Mouse (Mus musculus) hindbrain, embryonic 12.5 days (tissue): ENCODE results near the gene Aqp9. TPM values are rescaled to one million over a fixed set of nuclear protein-coding genes. Genes with fewer than 3 reads are reported as not detected.

ENCODE experiments used
- ATAC-seq: fragments of 200-750 bp; cut with Nextera tagmentation; 2 replicates; pipeline ENCODE4 v1.8.0; 2017; ENCODE audit warnings: moderate TSS enrichment; ENCODE audit not compliant: low FRiP score
- H3K27ac ChIP-seq: fragments of 300-500 bp; sonication (generic); 2 replicates; pipeline ENCODE4 v1.5.1; 2016; ENCODE audit warnings: mild to moderate bottlenecking
- H3K27me3 ChIP-seq: fragments of 300-500 bp; sonication (generic); 2 replicates; pipeline ENCODE4 v1.6.1; 2016; ENCODE audit warnings: mild to moderate bottlenecking
- H3K36me3 ChIP-seq: fragments of 300-500 bp; sonication (generic); 2 replicates; pipeline ENCODE4 v1.6.1; 2016; ENCODE audit warnings: mild to moderate bottlenecking
- H3K4me1 ChIP-seq: fragments of 300-500 bp; sonication (generic); 2 replicates; pipeline ENCODE4 v1.6.1; 2016
- H3K4me2 ChIP-seq: fragments of 300-500 bp; sonication (generic); replicated peaks from 2 replicates; pipeline ENCODE4 v1.6.1; 2016; ENCODE audit warnings: mild to moderate bottlenecking
- H3K4me3 ChIP-seq: fragments of 300-500 bp; sonication (generic); 2 replicates; pipeline ENCODE4 v1.5.1; 2016; ENCODE audit warnings: mild to moderate bottlenecking
- H3K9ac ChIP-seq: fragments of 300-500 bp; sonication (generic); 2 replicates; pipeline ENCODE4 v1.6.1; 2016; ENCODE audit warnings: mild to moderate bottlenecking, moderate library complexity
- H3K9me3 ChIP-seq: fragments of 300-500 bp; sonication (generic); replicated peaks from 2 replicates; pipeline ENCODE4 v1.6.1; 2016; ENCODE audit warnings: mild to moderate bottlenecking
- WGBS: fragments of 180-500 bp; shearing (Covaris S2); methylation state at CpG from one replicate; pipeline ENCODE4 v1.1.7; 2016; 5-methylcytosine and 5-hydroxymethylcytosine counted together
- polyA plus RNA-seq: library from polyadenylated mRNA; unstranded; fragments of >200 nt; fragmentation: Nextera tagmentation; extraction: Ambion mirVana; gene quantifications from 2 replicates; pipeline ENCODE4 v1.2.1, GENCODE M21; 2016

Aqp9 gene
- polyA plus RNA-seq, 1 experiment from 2014 or later, result not detected

GRCm38 (mm10) chr9:71067156-71067555 lies 101.3 kb downstream of the Aqp9 start:
- Histone ChIP-seq H3K9ac (no peak overlapping the region), H3K4me3 (no peak overlapping the region), H3K27me3 (no peaks in the 10 kb centered on the region), H3K4me2 (no peak overlapping the region), H3K9me3 (no peaks in the 10 kb centered on the region), H3K27ac (no peak overlapping the region), H3K4me1 (peaks cover 5% of the 10 kb centered on the region; the same call in 1 of the 2 replicates), H3K36me3 (no peaks in the 10 kb centered on the region)
- WGBS, result 88% methylated on average over 5 of the region's 5 CpGs
- no peak for ATAC-seq

GRCm38 (mm10) chr9:71066491-71066890 lies 102.0 kb downstream of the Aqp9 start:
- Histone ChIP-seq H3K4me3 (no peak overlapping the region), H3K27ac (no peak overlapping the region), H3K4me1 (peaks cover 5% of the 10 kb centered on the region; the same call in 1 of the 2 replicates), H3K9me3 (no peaks in the 10 kb centered on the region), H3K36me3 (no peaks in the 10 kb centered on the region), H3K27me3 (no peaks in the 10 kb centered on the region), H3K4me2 (no peak overlapping the region), H3K9ac (no peak overlapping the region)
- ATAC-seq, result no peak
- WGBS, result 68% methylated on average over 7 of the region's 7 CpGs

- Histone ChIP-seq H3K27ac (no peak overlapping the region), H3K27me3 (no peaks in the 10 kb centered on the region), H3K9ac (no peak overlapping the region), H3K36me3 (no peaks in the 10 kb centered on the region), H3K4me2 (no peak overlapping the region), H3K4me1 (peaks cover 5% of the 10 kb centered on the region; the same call in 1 of the 2 replicates), H3K9me3 (no peaks in the 10 kb centered on the region), H3K4me3 (no peak overlapping the region)
- ATAC-seq, result no peak
- 59% methylated on average over 6 of the region's 6 CpGs for WGBS
Measured at GRCm38 (mm10) chr9:71065343-71065875, 103.1 kb downstream of the Aqp9 start.

- Histone ChIP-seq H3K4me1 (peaks cover 5% of the 10 kb centered on the region; the same call in 1 of the 2 replicates), H3K27ac (no peak overlapping the region), H3K27me3 (no peaks in the 10 kb centered on the region), H3K4me3 (no peak overlapping the region), H3K9me3 (no peaks in the 10 kb centered on the region), H3K9ac (no peak overlapping the region), H3K36me3 (no peaks in the 10 kb centered on the region), H3K4me2 (no peak overlapping the region)
- no peak for ATAC-seq
- 57% methylated on average over 8 of the region's 8 CpGs for WGBS
Measured at GRCm38 (mm10) chr9:71064291-71064840, 104.1 kb downstream of the Aqp9 start.

GRCm38 (mm10) chr9:71063551-71063950 lies 104.9 kb downstream of the Aqp9 start:
- no peaks in the 10 kb centered on the region for H3K9me3 ChIP-seq
- H3K4me1 ChIP-seq, result peaks cover 5% of the 10 kb centered on the region; the same call in 1 of the 2 replicates
- no peak overlapping the region for H3K9ac ChIP-seq
- ATAC-seq, result no peak
- no peaks in the 10 kb centered on the region for H3K36me3 ChIP-seq
- H3K27me3 ChIP-seq, result no peaks in the 10 kb centered on the region
- H3K4me3 ChIP-seq, result no peak overlapping the region
- no peak overlapping the region for H3K27ac ChIP-seq
- H3K4me2 ChIP-seq, result no peak overlapping the region

GRCm38 (mm10) chr9:71062976-71063375 lies 105.5 kb downstream of the Aqp9 start:
- Histone ChIP-seq H3K27me3 (no peaks in the 10 kb centered on the region), H3K27ac (no peak overlapping the region), H3K4me3 (no peak overlapping the region), H3K4me2 (no peak overlapping the region), H3K9ac (no peak overlapping the region), H3K9me3 (no peaks in the 10 kb centered on the region), H3K36me3 (no peaks in the 10 kb centered on the region), H3K4me1 (peaks cover 5% of the 10 kb centered on the region; the same call in 1 of the 2 replicates)
- ATAC-seq, result no peak
- WGBS, result 80% methylated on average over 4 of the region's 4 CpGs

- Histone ChIP-seq H3K4me2 (no peak overlapping the region), H3K4me1 (peaks cover 5% of the 10 kb centered on the region; the same call in 1 of the 2 replicates), H3K4me3 (no peak overlapping the region), H3K27me3 (no peaks in the 10 kb centered on the region), H3K9ac (no peak overlapping the region), H3K9me3 (no peaks in the 10 kb centered on the region), H3K36me3 (no peaks in the 10 kb centered on the region), H3K27ac (no peak overlapping the region)
- ATAC-seq, result no peak
Measured at GRCm38 (mm10) chr9:71062301-71062700, 106.2 kb downstream of the Aqp9 start.

Other genes starting within 250 kb of the Aqp9 start
- gene Lipc, start 216.5 kb downstream of the Aqp9 start, polyA plus RNA-seq, result 0.70 TPM in 1 of 2 replicates, not detected in the other
- gene Aldh1a2, start 47.1 kb upstream of the Aqp9 start, polyA plus RNA-seq, result 9.3 and 14.8 TPM in 2 replicates